In genomic region chr4:44066891-44067290, GRCm38 (mm10) we compare ENCODE assay signal across 14 mouse cellular contexts. TPM values are rescaled to one million over a fixed set of nuclear protein-coding genes. Genes with fewer than 3 reads are reported as not detected.
DNase-seq lines count a peak whose midpoint lies in the region; ATAC-seq and TF ChIP-seq lines count a peak whose summit lies in the region.
"Had no signal": no experiment of that assay in that cellular context is flagged by ENCODE, and none has a peak within 500 bp of the region (broad histone marks: within the 10 kb centered on the region; RNA-seq: fewer than 3 reads in every experiment).

No protein-coding gene starts in this region.

- H3K27me3 ChIP-seq in liver, postnatal 0 days (ENCODE audit: insufficient read depth, low read length): no peaks in the 10 kb centered on the region
- H3K27me3 ChIP-seq: forebrain, embryonic 13.5 days; heart, embryonic 15.5 days; lung, embryonic 15.5 days had no signal

- ATAC-seq in liver, postnatal 0 days: peak; percentile 60
- ATAC-seq: forebrain, embryonic 13.5 days had no signal

- TF ChIP-seq CTCF in liver, postnatal 0 days (IDR thresholded peaks at IDR 0.05; ENCODE audit: low read depth): no peak

- peak overlapping the region; percentile 74 for H3K4me2 ChIP-seq in liver, postnatal 0 days (ENCODE audit: low read depth, low read length)
- H3K4me2 ChIP-seq: forebrain, embryonic 13.5 days; heart, embryonic 15.5 days; lung, embryonic 15.5 days had no signal

- H3K9ac ChIP-seq in liver, postnatal 0 days (replicated peaks): peak overlapping the region; percentile 76
- H3K9ac ChIP-seq: forebrain, embryonic 13.5 days; heart, embryonic 15.5 days; lung, embryonic 15.5 days had no signal

- H3K9me3 ChIP-seq in liver, postnatal 0 days (ENCODE audit: low read length): no peaks in the 10 kb centered on the region
- H3K9me3 ChIP-seq: forebrain, embryonic 13.5 days; heart, embryonic 15.5 days; lung, embryonic 15.5 days; midbrain, embryonic 10.5 days had no signal

- H3K36me3 ChIP-seq in liver, postnatal 0 days (replicated peaks; ENCODE audit: insufficient read depth, low read length): peaks cover 7% of the 10 kb centered on the region
- H3K36me3 ChIP-seq: midbrain, embryonic 10.5 days had no signal

- DNase-seq in adrenal gland, postnatal 10 days: peak; percentile 34
- DNase-seq in adrenal gland, adult 8-10 months: no peak
- peak; percentile 76 for DNase-seq in kidney, adult 9 months
- no peak for DNase-seq in kidney, postnatal 4 days
- peak; percentile 59 for DNase-seq in kidney, postnatal 14 days
- peak; percentile 52 for DNase-seq in liver, postnatal 0 days
- no peak for DNase-seq in embryo, embryonic 10.5 days (ENCODE audit: low spot score)
- DNase-seq in urinary bladder, postnatal 10 days (ENCODE audit: low spot score): no peak
- DNase-seq: cerebellum, adult 11-12 months had no signal

- peak overlapping the region; percentile 54 for H3K4me3 ChIP-seq in liver, postnatal 0 days (ENCODE audit: low read depth, low read length)
- H3K4me3 ChIP-seq: forebrain, embryonic 13.5 days; heart, embryonic 15.5 days; lung, embryonic 15.5 days; midbrain, embryonic 10.5 days had no signal

- peak overlapping the region; percentile 96 for H3K27ac ChIP-seq in liver, postnatal 0 days (ENCODE audit: low read depth)
- H3K27ac ChIP-seq: forebrain, embryonic 13.5 days; kidney, postnatal 0 days; lung, embryonic 15.5 days; midbrain, embryonic 10.5 days had no signal

- peak; percentile 38; the same call in 1 of the 2 replicates for TF ChIP-seq EP300 in liver, postnatal 0 days (IDR thresholded peaks at IDR 0.05; ENCODE audit: low read depth)

- 60% methylated on average over 6 of the region's 6 CpGs for WGBS in liver, postnatal 0 days (ENCODE audit: insufficient replicate concordance)

- H3K4me1 ChIP-seq in liver, postnatal 0 days (ENCODE audit: insufficient read depth): peaks cover 27% of the 10 kb centered on the region

RNA-seq across cellular contexts. Expression of gene Gne, which starts 17.1 kb away (rescaled TPM):
- 10 to 100 TPM; 37.1 to 68.5 TPM for total RNA-seq in adrenal gland, postnatal 10 days (2021)
- total RNA-seq in adrenal gland, adult 8-10 months (2022): 10 to 100 TPM; 38.9 to 51.1 (median 45.4) TPM
- polyA plus RNA-seq in liver, postnatal 0 days (2015; fragmentation: Nextera tagmentation; extraction: Ambion mirVana): 47.5 and 49.5 TPM in 2 replicates

Comparison
In these comparisons a context has a peak if more than half of its experiments do, and no peak if none do; other contexts are left out.
1. DNase-seq: peak in adrenal gland, postnatal 10 days (single experiment), kidney, adult 9 months (single experiment), kidney, postnatal 14 days (single experiment) and liver, postnatal 0 days (single experiment); none in adrenal gland, adult 8-10 months (single experiment), kidney, postnatal 4 days (0 of 2), embryo, embryonic 10.5 days (single experiment) and urinary bladder, postnatal 10 days (single experiment).